Mouse (Mus musculus): ENCODE measurements around the gene Hoxa9.

Gene Hoxa9

DNA sequence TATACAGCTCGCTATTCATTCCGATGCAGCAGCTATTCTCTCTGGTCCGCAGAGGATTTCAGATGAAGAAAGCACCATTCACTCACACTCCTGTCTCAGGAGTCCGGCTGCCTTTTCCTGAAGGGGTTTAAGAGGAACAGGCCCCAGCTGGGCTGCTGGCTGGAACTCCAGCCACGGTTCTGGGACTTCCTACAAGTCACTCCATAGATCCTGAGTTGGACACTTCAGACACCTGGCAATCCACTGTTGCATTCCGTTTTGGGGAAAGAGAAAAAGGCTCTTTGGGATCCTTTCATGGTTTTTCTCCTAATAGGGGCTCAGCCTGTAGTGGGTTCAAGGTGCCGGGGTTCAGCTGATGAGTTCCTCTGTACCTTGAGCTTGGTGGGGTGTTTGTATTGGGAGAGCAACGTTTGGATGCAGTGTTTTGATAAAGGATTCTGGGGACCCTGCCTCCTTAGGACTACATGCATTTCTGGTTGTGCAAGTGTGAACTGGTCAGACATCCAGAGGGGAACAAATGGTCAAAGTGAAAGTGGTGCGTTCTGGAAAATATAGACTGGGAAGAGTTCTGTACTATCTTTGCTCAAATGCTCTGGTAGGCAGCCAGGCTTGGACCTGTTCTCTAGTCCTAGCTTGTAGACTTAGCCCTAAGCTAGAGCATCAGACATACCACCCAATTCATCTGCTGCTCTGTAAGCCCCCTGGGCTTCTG lies 31.0 kb upstream of the Hoxa9 start:
- DNase-seq (ENCODE audit: low read depth, low spot score), result no peak

- DNase-seq (ENCODE audit: low read depth, low spot score), result no peak
Measured at GRCm38 (mm10) chr6:52260654-52261575, 30.0 kb upstream of the Hoxa9 start, which contains the start of gene Hoxa13. Gene Hoxa13, minus strand, starts transcription at chr6:52260880.

DNA sequence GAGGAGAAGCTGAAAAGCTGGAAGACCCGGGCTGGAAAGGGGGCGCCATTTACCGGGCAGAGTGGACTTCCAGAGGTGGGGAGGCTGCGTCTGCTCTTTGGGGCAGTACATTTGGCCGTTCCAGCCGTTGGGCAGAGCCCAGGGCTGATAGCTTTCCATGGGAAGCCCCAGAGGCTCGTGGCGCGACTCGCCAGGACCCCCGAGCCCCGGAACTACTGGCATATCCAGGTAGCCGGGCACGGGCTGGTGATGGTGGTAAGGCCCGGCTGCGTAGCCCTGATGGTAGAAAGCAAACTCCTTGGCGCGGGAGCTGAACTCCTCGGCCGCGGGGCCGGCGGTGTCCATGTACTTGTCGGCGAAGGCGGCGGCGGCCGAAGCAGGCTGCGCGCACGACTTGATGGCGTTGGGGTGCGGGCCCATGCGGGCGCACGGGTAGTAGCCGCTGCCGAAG lies 28.9 kb upstream of the Hoxa9 start:
- no peak for DNase-seq (ENCODE audit: low read depth, low spot score)

DNA sequence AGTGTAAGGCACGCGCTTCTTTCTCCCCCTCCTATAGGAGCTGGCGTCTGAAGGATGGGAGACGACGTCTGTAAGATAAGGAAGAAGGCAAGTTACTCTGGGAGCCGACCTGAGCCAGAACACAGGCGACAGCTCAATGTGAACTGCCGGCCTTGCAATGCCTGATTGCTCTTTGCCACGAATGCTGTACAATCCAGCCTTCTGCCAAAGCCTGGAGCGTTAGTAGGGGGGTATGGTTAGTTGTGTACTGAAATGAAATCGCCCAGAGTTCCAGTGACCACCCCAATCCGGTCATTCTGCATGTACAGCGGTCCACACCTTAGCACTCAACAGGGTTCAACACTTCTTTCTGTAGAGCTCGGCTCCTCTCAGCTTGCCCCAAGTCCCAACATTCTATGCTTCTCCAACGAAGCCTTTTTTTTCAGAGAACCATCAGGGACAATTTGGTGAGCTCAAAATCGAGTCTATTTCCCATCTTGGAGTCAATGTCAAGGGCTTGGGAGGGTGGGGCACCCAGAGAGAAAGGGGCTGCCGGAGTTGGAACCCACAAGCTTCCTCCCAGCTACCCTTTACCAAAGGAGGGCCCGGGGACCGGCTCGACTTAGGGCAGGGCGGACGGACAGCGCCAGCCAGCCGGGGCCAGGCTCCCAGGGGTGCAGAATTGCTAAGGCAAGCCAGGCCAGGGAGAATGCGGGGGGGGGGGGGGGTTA lies 28.3 kb upstream of the Hoxa9 start:
- DNase-seq (ENCODE audit: low read depth, low spot score), result no peak

- DNase-seq (ENCODE audit: low read depth, low spot score), result peak; percentile 53
Measured at GRCm38 (mm10) chr6:52256956-52257355, 26.1 kb upstream of the Hoxa9 start.

- DNase-seq (ENCODE audit: low read depth, low spot score), result no peak
Measured at GRCm38 (mm10) chr6:52253511-52254500, 22.9 kb upstream of the Hoxa9 start.

- no peak for DNase-seq (ENCODE audit: low read depth, low spot score)
Measured at GRCm38 (mm10) chr6:52252775-52253376, 22.0 kb upstream of the Hoxa9 start.

DNA sequence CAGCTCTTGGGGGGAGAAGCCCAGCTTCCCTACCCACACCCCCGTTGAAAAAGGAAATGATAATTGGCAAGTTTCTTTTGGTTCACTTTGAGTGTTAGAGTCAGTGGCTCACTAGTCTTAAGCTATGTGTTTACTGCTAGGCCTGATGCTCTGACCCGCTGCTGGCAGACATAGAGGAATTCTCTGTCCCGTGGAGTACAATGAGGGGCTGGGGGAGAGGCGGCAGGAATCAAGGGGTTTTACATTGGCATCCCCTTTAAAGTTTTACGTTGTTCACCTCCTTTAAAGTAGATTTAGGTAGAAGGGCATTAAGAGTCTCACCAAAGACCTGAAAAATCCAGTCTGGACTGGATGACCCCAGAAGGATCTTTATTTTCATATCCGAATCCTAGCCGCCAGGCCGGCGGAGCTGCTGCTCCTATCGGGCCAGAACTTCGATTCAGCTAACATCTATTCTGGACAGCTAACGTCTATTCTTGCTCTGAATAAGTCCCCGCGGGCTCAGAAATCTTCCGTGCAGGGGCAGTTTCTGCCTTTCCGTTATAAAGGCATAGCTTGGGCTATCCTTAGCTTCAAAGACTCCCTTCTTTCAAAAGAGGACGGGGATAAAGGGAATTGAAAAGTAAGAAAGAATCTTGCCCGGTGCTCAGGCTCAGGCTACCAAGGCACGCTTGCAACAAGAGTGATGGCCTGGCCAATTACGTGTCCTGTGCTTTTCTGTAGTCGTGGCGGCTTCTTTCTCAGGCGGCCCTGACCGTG lies 21.3 kb upstream of the Hoxa9 start:
- no peak for DNase-seq (ENCODE audit: low read depth, low spot score)

GRCm38 (mm10) chr6:52251177-52251879 lies 20.4 kb upstream of the Hoxa9 start:
- no peak for DNase-seq (ENCODE audit: low read depth, low spot score)

DNA sequence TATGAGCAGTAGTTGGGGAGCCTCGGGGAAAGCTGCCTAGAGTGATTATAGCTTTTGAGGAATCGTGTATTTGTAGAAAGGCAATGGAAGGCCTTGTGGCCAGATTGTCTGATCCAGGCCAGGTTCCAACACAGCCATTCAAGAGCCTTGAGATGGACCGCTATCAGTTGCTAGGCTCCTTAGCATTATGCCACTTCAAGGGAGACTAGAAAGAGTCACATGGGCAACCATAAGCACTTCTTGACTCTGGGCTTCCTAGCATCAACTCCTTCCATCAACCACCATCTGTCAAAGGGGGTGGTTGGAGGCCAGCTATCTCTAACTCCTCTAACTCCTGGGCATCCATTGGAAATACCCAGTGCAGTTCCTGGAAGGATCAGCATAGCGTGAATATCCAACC lies 18.9 kb upstream of the Hoxa9 start:
- DNase-seq (ENCODE audit: low read depth, low spot score), result no peak

DNA sequence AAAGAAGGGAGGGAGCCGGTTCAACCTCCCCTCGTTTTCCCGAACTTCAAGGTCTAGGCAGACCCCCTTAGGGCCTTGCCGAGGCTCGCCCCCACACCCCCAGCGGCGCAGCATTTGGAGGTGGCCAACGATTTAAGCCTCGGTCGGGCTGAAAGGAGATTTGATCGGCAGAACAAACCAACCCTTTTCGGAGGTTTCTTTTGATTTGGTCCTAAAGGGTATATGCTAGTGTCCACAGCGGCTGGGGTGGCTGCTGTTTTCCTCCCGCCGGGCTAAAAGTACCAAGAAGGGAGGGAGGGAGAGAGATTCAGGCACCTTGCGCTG lies 18.5 kb upstream of the Hoxa9 start:
- DNase-seq (ENCODE audit: low read depth, low spot score), result no peak

GRCm38 (mm10) chr6:52248638-52249414 lies 17.9 kb upstream of the Hoxa9 start:
- DNase-seq (ENCODE audit: low read depth, low spot score), result no peak

DNA sequence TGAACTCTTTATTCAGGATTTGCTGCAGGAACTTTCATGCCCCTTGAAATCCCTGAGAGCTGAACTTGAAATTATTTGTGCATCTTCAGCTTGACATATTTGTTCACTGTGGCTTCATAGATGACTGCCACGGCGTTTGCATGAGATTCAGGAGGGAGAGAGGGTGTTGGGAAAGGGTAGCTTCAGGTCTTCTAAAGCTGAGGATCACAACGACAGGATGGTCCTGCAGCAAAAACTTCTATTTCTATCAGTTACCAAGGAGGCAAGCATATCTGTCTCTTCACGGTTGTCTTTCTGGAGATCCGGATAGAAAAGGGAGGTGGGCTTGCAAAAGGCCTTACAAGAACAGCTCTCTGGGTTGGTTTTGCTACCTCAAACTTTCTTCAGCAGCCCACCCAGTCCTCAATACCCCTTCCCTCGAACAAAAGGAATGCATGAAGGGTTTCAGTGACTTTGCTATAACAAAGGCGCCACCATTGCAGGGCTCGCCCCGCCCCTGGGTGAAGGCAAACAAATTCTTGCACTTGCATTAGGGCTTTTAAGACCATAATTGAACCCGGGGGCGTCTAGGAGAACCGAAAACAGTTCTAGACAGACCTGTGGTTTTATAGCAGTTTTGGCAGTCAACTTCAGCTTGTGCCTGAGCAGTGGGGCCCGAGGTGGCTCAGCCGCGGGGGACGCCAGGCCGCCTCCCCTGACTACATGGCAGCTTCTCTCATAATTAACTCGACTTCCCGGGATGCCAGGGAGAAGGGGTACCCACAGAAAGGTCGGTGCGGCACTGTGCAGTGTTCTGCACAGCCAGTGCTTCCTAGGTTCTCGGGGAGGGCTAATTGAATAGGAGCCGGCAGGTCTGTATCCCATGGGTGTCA lies 17.1 kb upstream of the Hoxa9 start:
- DNase-seq (ENCODE audit: low read depth, low spot score), result no peak

DNA sequence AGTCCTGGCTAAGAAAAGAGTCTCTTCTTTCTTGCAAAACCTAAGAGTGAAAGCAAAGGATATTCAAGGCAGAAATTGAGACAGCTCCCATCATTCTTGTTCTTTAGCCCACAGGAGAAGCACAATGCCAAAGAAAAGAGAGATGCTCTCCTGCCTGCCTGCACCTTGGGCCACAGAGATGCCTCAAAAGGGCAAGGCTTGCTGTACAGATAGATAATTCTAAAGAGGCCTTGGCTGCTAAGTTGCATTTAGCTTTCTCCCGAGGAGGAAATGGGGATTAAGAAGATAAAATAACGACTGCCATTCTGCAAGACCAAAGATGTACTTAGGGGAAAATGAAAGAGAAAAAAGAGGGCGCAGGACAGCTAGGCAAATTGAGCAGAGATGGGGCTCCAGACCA lies 16.0 kb upstream of the Hoxa9 start:
- no peak for DNase-seq (ENCODE audit: low read depth, low spot score)

- no peak for DNase-seq (ENCODE audit: low read depth, low spot score)
Measured at GRCm38 (mm10) chr6:52246403-52246803, 15.5 kb upstream of the Hoxa9 start.

GRCm38 (mm10) chr6:52245757-52246142 lies 14.9 kb upstream of the Hoxa9 start, which contains the start of gene Hoxa11:
Gene Hoxa11, minus strand, starts transcription at chr6:52245810.
- DNase-seq (ENCODE audit: low read depth, low spot score), result no peak

DNA sequence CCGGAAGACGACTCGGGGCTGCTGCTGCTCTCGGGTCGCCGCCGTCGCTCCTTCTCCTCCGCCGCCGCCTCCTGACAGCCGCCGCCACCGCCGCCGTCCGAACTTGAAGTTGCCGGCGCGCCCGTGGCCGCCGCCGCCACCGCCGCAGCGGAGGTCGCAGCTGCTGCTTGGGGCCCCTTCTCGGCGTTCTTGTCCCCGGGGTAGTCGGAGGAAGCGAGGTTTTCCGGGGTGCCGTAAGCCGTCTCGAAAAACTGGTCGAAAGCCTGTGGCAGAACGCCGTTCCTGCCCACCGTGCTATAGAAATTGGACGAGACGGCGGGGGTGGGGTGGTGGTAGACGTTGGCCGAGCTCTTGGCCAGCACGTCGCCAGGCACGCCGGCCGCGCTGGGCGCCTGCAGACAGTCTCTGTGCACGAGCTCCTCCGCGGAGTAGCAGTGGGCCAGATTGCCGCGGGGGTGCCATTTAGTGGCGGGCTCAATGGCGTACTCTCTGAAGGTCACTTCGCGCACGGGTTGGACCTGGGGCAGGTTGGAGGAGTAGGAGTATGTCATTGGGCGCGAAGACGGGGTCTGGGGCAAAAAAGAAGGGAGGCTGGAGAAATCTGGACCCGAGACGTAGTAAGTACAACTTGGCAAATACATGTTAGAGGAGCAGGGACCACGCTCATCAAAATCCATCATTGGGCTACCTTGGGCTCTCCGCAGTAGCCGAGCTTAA lies 14.3 kb upstream of the Hoxa9 start:
- no peak for DNase-seq (ENCODE audit: low read depth, low spot score)

Measured in retina, adult 2 months (tissue).